1 mouse cellular context compared by ENCODE assay signal in genomic region chr3:95734092-95734702, GRCm38 (mm10).
TF ChIP-seq lines count a peak whose summit lies in the region.

No protein-coding gene starts in this region.

TF ChIP-seq in MEL, 35 proteins besides CTCF, POLR2A, EP300 and RAD21:
- TF ChIP-seq JUND (IDR thresholded peaks at IDR 0.05; ENCODE audit: low read depth, low read length) = no peak
- TF ChIP-seq TAL1 (IDR thresholded peaks at IDR 0.05; ENCODE audit: low read length) = peak; percentile 34; the same call in 1 of the 2 replicates
